Mouse (Mus musculus): ENCODE measurements at regions not wholly inside any gene's neighbourhood (a gene's known extent, or its start where the extent isn't known, plus 50 kb on each side); places are given as distances from the start of the nearest gene placed in this dataset.

DNA sequence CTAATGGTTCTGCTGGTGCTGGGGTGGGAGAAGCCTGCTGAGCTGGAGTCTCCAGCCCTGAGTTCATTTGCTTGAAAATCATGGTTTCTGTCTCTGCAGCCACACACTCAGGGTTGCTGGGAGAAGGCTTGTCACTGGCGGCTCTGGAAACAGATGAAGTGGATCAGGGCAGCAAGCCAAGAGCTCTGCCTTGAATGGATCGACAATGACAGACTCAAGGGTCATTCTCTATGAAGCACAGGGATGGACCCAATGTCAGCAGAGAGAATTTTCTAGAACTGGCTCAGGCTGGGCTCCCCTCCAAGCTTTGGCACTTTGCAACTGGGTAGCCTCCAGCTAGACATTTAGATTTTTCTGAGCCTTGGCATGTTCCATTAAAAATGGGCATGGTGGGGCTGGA is 184.7 kb upstream of the Mocs1 start:
- TF ChIP-seq CTCF (IDR thresholded peaks at IDR 0.05; ENCODE audit: extremely low read depth, insufficient read depth, low read length) (no peak), POLR2A (IDR thresholded peaks at IDR 0.05; ENCODE audit: extremely low read depth, insufficient read depth, low read length) (no peak)
